In genomic region chr14:47663844-47664469, GRCm38 (mm10) we compare ENCODE assay signal across 21 mouse cellular contexts.
"Had no signal": no experiment of that assay in that cellular context is flagged by ENCODE, and none has a peak within 500 bp of the region (broad histone marks: within the 10 kb centered on the region; RNA-seq: fewer than 3 reads in every experiment).

No protein-coding gene starts in this region.

- H3K4me3 ChIP-seq: limb, embryonic 10.5 days; limb, embryonic 13.5 days; liver, embryonic 12.5 days; liver, embryonic 15.5 days; lung, embryonic 15.5 days; neural tube, embryonic 12.5 days; neural tube, embryonic 15.5 days had no signal

- H3K9me3 ChIP-seq: limb, embryonic 10.5 days; limb, embryonic 13.5 days; liver, embryonic 12.5 days; liver, embryonic 15.5 days; lung, embryonic 15.5 days; neural tube, embryonic 12.5 days; neural tube, embryonic 15.5 days had no signal

- DNase-seq: kidney, adult 18-20 months; kidney, postnatal 14 days; kidney, postnatal 4 days; layer of hippocampus, postnatal 36 days; liver; lung, adult 18-20 months; lung, postnatal 10 days; lung, postnatal 36 days; midbrain, embryonic 14.5 days; right cerebral cortex, adult 18-20 months; right cerebral cortex, postnatal 14 days; right cerebral cortex, postnatal 4 days; spleen, adult 18-20 months; thymus, adult 18-20 months had no signal

- H3K27ac ChIP-seq: limb, embryonic 10.5 days; limb, embryonic 13.5 days; liver, embryonic 12.5 days; liver, embryonic 15.5 days; lung, embryonic 15.5 days; neural tube, embryonic 12.5 days; neural tube, embryonic 15.5 days had no signal

- H3K27me3 ChIP-seq: limb, embryonic 13.5 days; liver, embryonic 12.5 days; liver, embryonic 15.5 days; lung, embryonic 15.5 days; neural tube, embryonic 12.5 days; neural tube, embryonic 15.5 days had no signal

- H3K4me1 ChIP-seq: limb, embryonic 10.5 days; liver, embryonic 12.5 days; liver, embryonic 15.5 days; lung, embryonic 15.5 days; neural tube, embryonic 12.5 days; neural tube, embryonic 15.5 days had no signal

- ATAC-seq: liver, embryonic 12.5 days had no signal
